Mouse (Mus musculus) myocyte (in vitro differentiated cells): ENCODE measurements around the gene Grik5.

Experiments used
- CEBPB ChIP-seq: IDR thresholded peaks from 2 replicates; pipeline ENCODE4 v1.6.1; 2011; ENCODE audit warnings: mild to moderate bottlenecking, moderate library complexity; ENCODE audit not compliant: poor library complexity, insufficient read depth, severe bottlenecking
- E2F4 ChIP-seq: IDR thresholded peaks from one replicate; pipeline ENCODE4 v1.6.1; 2011; ENCODE audit warnings: mild to moderate bottlenecking, control low read depth, moderate library complexity; ENCODE audit not compliant: insufficient read depth
- POLR2A ChIP-seq: IDR thresholded peaks from one replicate; pipeline ENCODE4 v1.6.1; 2011; ENCODE audit warnings: low read depth, mild to moderate bottlenecking, control low read depth, moderate library complexity; ENCODE audit not compliant: insufficient read length
- POLR2AphosphoS2 ChIP-seq: IDR thresholded peaks from one replicate; pipeline ENCODE4 v1.6.1; 2011; ENCODE audit warnings: low read depth, control low read depth; ENCODE audit not compliant: insufficient read length
- SRF ChIP-seq: IDR thresholded peaks from one replicate; pipeline ENCODE4 v1.6.1; 2011; ENCODE audit warnings: low read depth; ENCODE audit not compliant: control insufficient read depth, insufficient read length
- USF1 ChIP-seq: IDR thresholded peaks from one replicate; pipeline ENCODE4 v1.6.1; 2011; ENCODE audit warnings: low read depth, mild to moderate bottlenecking, control low read depth, moderate library complexity

- TF ChIP-seq POLR2AphosphoS2 (no peak), POLR2A (no peak), USF1 (no peak), CEBPB (no peak), SRF (no peak), E2F4 (no peak)
Observed at GRCm38 (mm10) chr7:25077414-25077755, 5.2 kb upstream of the Grik5 start.
